Mouse (Mus musculus): ENCODE measurements around the gene Mdn1.

GRCm38 (mm10) chr4:32779996-32780395 is 123.1 kb downstream of the Mdn1 start:
- TF ChIP-seq GATA1 (IDR thresholded peaks at IDR 0.05; ENCODE audit: borderline replicate concordance, low read length), result no peak
- no peak for TF ChIP-seq FLI1 (IDR thresholded peaks at IDR 0.05; ENCODE audit: low read length)
